Mouse (Mus musculus): ENCODE data around the gene Zfp287. TPM values are rescaled to one million over a fixed set of nuclear protein-coding genes. Genes with fewer than 3 reads are reported as not detected.

Zfp287 gene
- total RNA-seq, 2 experiments from 2014 or later: 2.8 to 3.0 TPM

Other genes starting within 250 kb of the Zfp287 start
- gene Cenpv, start 192.6 kb downstream of the Zfp287 start, total RNA-seq (2021): 10 to 100 TPM; 16.8 to 20.0 TPM
- 100 to 1,000 TPM; 658 to 665 TPM for gene Ubb, start 180.7 kb downstream of the Zfp287 start, total RNA-seq (2021)
- 1 to 10 TPM; 3.4 to 4.5 TPM for gene Trpv2, start 157.4 kb downstream of the Zfp287 start, total RNA-seq (2021)
- gene Lrrc75a, start 83.4 kb downstream of the Zfp287 start, total RNA-seq (2021): 1 to 10 TPM; 6.3 to 7.9 TPM
- gene Mmgt2, start 83.2 kb downstream of the Zfp287 start, total RNA-seq (2021): 10 to 100 TPM in 1 of 2 experiments, 1 to 10 TPM in 1; 10.0 to 10.3 TPM
- gene Gm10428, start 21.2 kb upstream of the Zfp287 start, total RNA-seq (2021): not detected
- gene Zfp286, start 57.6 kb upstream of the Zfp287 start, total RNA-seq (2021): 1 to 10 TPM; 1.0 to 1.4 TPM
- gene Trim16, start 88.3 kb upstream of the Zfp287 start, total RNA-seq (2021): 1 to 10 TPM; 5.8 to 6.7 TPM
- under 1 TPM; 0.43 to 0.49 TPM for gene Fbxw10, start 115.2 kb upstream of the Zfp287 start, total RNA-seq (2021)
- 10 to 100 TPM; 18.5 to 19.2 TPM for gene Tvp23b, start 147.6 kb upstream of the Zfp287 start, total RNA-seq (2021)
- not detected for gene Cdrt4, start 219.3 kb upstream of the Zfp287 start, total RNA-seq (2021)

Measured in heart, postnatal 14 days (tissue).